Mouse (Mus musculus) spleen, embryonic (tissue): ENCODE results near the gene Prm2.

Experiments
- CTCF ChIA-PET: fragments of 350-600 bp; sonication (Branson Sonifier 250); formaldehyde crosslinking; loops from one replicate; lab custom pipeline; 2022; lab: Charles Lee

Gene Prm2

DNA sequence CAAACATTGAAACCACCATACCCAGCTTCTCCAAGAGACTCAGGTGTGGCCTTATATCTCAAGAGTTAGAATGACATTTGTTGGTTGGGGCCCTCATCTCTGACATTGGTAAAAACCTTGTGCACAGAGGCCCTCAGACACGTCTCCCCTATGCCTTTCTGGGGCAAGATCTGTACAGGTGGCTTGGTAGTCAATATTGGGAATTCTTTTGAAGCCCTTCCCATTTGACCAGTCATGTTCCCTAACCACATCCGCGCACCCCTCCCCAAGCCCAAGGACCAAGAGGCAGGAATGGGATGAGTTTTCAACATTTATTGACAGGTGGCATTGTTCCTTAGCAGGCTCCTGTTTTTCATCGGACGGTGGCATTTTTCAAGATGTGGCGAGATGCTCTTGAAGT, at the start of gene Prm2:
Prm2 (minus strand) TSS at position 101 of the 400 bp plus-strand sequence.
- CTCF ChIA-PET = no interaction called here

DNA sequence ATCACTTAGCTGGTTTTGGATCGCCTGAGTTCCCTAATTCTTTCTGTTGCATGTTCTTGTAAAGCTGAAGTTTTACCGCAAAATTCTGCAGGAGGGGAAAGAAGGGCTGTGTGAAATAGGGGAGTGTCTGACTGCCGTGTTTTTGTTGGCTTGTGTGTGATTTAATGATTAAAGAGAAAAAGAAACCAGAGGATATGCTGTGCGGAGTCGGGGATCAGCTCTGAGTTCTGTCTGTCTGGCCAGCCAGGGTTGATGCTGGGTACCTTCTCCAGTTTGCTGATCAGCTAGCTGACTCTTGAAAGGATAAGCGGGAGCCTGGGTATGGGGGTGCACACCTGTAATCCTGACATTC, 48.4 kb upstream of the Prm2 start:
- CTCF ChIA-PET = interaction anchor here (0.7 kb wide), 1 partner anchor 22 kb away, joined by 3 read pairs; no protein-coding TSS in a partner anchor

DNA sequence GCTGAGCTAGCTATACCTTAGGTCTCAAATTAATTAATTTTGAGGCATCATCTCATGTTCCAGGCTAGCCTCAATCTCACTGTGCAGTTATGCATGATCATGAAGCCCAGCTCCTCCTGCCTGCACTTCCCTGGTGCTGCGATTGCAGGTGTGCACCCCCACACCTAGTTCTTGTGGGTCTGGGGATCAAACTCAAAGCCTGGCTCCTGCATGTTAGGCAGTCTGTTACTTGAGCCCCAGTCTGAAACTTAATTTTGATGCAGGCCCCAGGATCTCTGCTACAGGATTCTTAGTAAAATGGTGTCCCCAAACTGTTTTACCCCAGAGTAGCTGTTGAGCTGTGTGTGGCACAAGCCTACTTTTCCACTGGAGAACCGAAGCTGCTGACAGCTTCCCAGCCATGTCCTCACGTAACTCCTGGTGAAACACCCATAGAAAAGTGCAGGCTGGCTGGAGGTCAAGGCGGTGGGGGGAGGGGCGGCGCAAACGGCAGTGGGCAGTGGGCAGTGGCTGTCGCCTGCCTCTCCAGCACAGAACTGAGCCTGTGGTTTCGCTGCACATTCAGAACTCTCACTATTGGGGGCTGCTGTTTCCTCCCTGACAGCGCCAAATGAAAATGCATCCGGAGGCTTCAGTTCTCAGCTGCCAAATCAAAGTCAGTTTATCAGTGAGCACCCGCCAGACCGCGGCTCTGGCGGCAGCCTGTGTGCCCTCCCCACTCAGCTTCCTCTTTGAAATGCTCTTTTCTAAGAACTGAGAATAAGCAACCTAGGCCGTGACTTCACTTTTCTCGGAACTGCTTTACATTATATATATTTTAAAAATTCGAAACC, 47.8 kb upstream of the Prm2 start:
- CTCF ChIA-PET = interaction anchor here (0.7 to 1.6 kb wide), 3 partner anchors 17 to 60 kb away, joined by 3 to 4 read pairs (median 3); no protein-coding TSS in a partner anchor

- CTCF ChIA-PET = interaction anchor here (1.2 to 1.6 kb wide), 2 partner anchors 18 to 58 kb away, joined by 3 to 4 read pairs; no protein-coding TSS in a partner anchor
These were observed 46.4 kb upstream of the Prm2 start for GRCm38 (mm10) chr16:10842282-10842855.

DNA sequence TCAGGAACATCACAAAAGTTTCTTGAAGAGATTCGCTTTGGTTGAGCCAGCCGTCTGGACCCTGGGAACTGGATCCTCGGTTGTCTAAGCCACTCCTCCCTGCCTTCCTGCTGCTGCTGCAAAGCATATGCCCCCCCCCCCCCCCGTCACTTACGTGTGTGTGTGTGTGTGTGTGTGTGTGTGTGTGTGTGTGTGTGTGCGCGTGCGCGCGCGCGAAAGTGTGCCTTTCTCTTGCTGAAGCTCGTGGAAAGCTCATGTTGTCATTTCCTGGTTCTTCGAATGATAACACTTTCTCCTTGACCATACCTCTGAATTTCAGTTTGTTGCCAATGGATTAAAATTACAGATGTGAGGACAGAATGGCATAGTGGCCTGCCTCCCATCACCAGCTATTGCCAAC, 44.1 kb upstream of the Prm2 start:
- CTCF ChIA-PET = interaction anchor here (0.5 kb wide), 1 partner anchor 186 kb away, joined by 4 read pairs; no protein-coding TSS in a partner anchor

DNA sequence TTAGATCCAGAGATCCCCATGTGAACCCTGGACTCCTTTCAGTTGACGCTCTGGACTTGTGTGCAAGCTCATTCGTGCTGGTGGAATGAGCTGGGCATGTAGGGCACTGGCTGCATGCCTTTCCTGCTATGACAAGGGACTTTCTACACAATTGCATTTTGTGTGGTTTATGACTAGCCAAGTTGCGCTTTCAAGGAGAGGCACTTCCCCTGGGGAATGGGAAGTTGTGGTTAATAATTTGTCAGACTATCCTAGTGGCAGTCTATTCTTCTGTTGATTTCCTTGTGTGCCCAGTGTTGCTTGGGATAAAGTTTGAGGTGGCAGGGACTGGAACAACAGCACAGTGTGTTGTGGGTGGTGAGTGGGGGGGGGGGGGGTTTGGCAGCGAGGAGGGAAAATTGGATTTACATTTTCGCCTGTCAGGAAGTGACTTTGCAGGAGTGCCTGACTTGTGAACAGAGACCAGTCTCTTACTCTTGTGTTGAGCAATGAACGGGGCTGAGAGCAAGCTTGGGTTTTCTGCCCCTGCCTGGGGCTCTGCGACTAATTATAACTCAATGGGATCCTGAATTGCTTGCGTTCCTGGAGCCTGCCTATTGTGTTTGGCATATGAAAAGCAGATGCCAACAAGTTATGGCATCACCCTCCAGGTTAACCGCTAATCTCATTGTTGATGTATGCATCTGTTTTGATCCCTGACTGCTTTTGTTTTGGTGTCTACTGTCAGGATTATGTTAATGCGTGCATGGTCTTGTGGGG, 42.7 kb upstream of the Prm2 start:
- CTCF ChIA-PET = no interaction called here

GRCm38 (mm10) chr16:10837903-10838302, 42.0 kb upstream of the Prm2 start:
- CTCF ChIA-PET = no interaction called here

DNA sequence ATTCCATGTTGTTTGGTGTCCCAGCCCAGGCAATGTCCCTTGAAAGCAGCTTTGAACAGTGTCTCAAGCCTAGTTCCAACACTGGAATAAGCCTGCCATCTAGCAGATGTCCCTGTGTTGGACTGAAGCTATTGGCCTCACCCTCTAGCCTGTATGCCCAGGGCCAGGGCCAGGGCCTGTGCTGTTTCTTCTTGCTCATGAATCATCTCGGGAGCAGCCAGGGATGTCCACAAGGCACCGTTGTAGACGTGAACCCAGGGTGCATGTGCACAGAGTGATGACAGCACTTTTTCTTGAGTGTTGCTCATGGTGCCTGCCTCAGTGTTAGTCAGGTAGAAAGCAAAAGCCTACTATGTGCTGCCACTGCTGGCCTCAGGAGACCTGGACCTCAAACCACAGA, 41.3 kb upstream of the Prm2 start:
- CTCF ChIA-PET = no interaction called here

GRCm38 (mm10) chr16:10836388-10836787, 40.5 kb upstream of the Prm2 start:
- CTCF ChIA-PET = interaction anchor here (0.6 kb wide), 2 partner anchors 49 to 434 kb away, joined by 3 to 4 read pairs; no protein-coding TSS in a partner anchor

DNA sequence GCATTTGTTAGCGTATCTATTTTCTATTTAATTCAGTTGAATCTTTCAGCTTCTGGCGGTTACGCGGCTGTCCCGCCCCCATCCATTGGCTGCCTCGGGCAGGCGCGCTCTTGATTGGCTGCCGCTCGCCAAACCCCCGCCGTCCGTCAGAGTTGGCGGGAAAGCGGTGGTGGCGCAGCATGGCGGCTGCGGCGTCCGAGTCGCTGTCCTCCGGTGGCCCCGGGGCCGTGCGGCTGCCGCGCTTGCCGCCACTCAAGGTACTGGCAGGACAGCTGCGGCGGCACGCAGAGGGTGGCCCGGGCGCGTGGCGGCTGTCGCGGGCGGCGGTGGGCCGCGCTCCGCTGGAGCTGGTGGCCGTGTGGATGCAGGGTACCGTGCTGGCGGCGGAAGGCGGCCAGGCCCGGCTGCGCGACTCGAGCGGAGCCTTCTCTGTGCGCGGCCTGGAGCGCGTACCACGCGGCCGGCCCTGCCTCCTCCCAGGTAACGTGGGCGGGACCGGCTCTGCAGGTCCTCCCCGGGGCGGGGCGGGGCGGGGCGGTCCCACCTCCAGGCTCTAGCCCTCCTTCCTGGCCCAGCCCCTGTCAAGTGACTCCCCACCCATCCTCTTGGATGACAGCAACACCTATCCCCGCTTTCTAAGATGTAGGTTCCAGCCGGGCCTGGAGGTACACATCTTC, 39.1 kb upstream of the Prm2 start, which contains the start of gene Rmi2:
Rmi2 (plus strand) TSS at position 149 of the 677 bp plus-strand sequence.
- CTCF ChIA-PET = interaction anchor here (0.6 kb wide), 1 partner anchor 10 kb away, joined by 17 read pairs; no protein-coding TSS in a partner anchor

- CTCF ChIA-PET = interaction anchor here (0.6 kb wide), 1 partner anchor 9 kb away, joined by 17 read pairs; no protein-coding TSS in a partner anchor
These were observed 38.6 kb upstream of the Prm2 start for GRCm38 (mm10) chr16:10834542-10834910.

- CTCF ChIA-PET = interaction anchor here (0.6 kb wide), 1 partner anchor 38 kb away, joined by 6 read pairs; no protein-coding TSS in a partner anchor
These were observed 32.5 kb upstream of the Prm2 start for GRCm38 (mm10) chr16:10828461-10828805.

DNA sequence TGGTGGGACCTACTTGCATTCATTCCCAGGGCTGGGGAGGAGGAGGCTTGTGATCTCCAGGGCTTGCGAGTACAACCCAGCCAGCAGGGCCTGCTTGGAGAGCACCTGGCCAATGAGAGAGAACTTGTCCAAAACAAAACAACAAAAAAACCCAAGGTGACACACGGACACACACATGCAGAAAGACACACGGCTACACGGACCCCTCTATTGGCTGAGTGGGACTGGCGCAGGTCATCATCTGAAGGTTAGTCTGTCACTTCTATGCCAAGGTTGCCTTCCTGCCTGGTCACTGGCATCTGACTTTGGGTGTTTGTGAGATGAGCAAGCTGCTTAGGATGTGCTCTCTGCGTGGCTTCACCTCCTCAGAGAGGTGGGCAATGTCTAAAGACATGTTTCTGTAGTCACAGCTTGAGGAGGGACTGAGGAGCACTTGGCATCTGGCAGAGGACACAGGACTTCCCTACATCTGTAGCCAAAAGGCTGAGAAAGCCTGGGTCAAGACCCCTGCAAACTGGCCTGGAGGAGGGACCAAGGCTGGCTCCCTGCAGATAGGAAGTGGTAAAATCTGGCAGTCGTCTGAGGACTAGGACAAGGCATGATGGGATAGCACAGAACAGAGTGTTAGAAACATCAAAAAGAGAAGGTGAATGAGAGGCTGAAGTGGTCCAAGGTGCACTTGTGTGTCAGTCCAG, 32.0 kb upstream of the Prm2 start:
- CTCF ChIA-PET = interaction anchor here (0.6 kb wide), 1 partner anchor 38 kb away, joined by 6 read pairs; no protein-coding TSS in a partner anchor

- CTCF ChIA-PET = no interaction called here
These were observed 31.3 kb upstream of the Prm2 start for GRCm38 (mm10) chr16:10827269-10827668.

DNA sequence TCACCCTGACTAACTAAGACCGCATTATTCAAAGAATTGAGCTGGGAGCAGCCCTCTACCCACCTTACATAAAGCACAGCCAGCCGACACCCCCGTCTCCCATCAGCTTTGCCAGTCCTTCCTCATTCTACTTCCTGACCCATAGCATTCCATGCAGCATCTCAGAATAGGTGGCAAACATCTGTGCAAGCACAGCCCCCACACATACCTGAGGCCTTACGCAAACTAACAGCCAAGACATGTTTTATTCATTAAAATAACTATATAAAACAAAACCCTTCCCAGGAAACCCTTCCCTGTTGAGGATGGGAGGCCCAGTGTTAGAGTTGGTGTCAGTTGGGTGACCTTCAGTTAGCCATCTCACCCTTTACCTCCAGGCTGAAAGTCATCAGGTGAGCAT, 29.9 kb upstream of the Prm2 start:
- CTCF ChIA-PET = interaction anchor here (0.7 kb wide), 1 partner anchor 57 kb away, joined by 11 read pairs; no protein-coding TSS in a partner anchor

GRCm38 (mm10) chr16:10824536-10824935, 28.6 kb upstream of the Prm2 start:
- CTCF ChIA-PET = interaction anchor here (0.7 kb wide), 1 partner anchor 131 kb away, joined by 7 read pairs; no protein-coding TSS in a partner anchor

DNA sequence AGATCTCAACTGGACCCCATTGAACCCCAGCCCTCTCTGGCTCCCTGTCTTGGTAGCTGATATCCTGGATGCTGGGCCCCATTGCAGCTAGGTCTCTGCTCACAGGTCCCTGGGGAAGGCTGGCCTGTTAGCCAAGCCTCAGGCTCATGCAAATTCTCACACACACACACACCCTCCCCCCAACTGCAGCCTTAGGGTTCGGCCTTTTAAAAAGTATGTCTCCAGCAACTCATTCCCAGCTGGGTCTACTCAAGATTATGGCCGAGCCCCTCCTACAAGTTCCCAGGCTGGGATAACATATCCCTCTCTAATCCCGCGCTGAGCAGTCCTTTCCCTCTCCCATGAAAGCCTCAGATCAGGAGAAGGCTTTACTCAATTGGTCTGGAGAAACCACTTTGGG, 25.5 kb upstream of the Prm2 start:
- CTCF ChIA-PET = no interaction called here

DNA sequence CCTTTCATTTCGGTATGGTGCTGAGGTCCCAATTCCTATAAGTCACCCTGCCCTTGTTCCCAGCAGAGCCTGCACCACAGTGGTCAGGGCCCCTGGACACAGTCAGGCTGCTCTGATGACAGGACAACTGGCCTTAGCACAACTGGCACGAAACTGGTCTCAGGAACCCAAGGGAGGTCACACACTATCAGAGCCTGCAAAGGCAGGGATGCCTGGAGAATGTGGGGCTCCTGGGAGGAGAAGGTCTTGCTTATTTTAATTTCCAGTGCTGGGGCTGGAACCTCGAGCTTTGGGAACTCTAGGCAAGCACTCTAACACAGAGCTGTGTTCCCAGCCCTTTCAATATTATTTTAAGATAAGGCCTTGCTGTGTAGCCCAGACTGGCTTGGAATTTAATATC, 24.0 kb upstream of the Prm2 start:
- CTCF ChIA-PET = interaction anchor here (0.6 kb wide), 1 partner anchor 213 kb away, joined by 7 read pairs; no protein-coding TSS in a partner anchor

DNA sequence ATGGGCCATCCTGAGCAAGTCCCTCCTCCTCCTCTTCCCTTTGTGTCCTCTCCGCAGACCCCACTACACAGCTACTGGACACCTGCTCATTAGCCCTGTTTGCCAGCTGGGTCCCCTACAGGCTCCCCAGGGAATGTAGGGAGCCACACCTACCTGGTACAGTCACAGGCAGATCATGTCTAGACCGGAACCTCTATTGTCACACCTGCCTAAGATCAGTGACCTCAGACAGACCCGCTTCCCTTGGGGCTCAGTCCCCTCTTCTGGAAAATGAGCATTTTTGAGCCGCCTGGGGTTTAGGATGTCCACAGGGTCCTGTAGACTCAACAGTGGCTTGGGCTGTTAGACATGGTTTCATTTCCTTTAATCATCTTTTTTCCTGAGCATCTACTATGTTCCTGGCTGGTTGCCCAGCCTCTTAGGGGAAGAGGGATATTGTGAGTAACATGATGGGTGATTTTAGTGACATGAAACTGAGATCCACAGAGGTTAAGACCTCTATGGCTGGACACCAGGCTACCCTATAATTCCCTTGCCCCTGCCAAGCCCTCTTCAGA, 22.7 kb upstream of the Prm2 start:
- CTCF ChIA-PET = interaction anchor here (0.6 to 1.2 kb wide), 2 partner anchors 12 to 191 kb away, joined by 3 to 4 read pairs; no protein-coding TSS in a partner anchor

GRCm38 (mm10) chr16:10814864-10815263, 18.9 kb upstream of the Prm2 start:
- CTCF ChIA-PET = no interaction called here
